Mouse (Mus musculus) heart, adult 2 months (tissue): ENCODE results near the gene Tap1.

Experiments used
- CTCF ChIP-seq: fragments of 200-600 bp; IDR thresholded peaks from 2 replicates; pipeline ENCODE4 v1.8.1; 2022; ENCODE audit warnings: antibody characterized with exemption, mild to moderate bottlenecking, moderate library complexity
- EP300 ChIP-seq: fragments of 200-500 bp; IDR thresholded peaks from 2 replicates; pipeline ENCODE4 v1.6.1; 2011; ENCODE audit warnings: low read depth, low read length, control low read depth; ENCODE audit not compliant: insufficient read depth

DNA sequence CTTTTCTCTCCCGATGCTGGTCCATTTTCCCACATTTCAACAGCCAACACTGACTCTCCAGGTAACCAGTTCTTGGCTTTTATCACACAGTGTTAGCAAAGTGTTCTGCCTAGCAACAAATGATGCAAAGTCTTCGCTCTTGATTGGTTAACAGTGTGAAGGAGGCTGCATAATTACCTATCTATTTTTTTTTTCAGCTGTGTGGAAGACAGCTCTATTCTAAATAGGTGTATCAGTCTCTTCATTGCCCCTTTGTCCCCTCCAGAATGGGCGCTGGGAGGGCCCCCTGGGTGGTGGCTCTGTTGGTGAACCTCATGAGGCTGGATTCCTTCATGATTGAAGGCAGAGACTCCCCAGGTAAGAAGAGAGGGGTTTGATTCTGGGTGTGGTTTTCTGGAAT is 51.4 kb downstream of the Tap1 start, which contains the start of gene H2-Ob:
- TF ChIP-seq EP300 (no peak), CTCF (no peak)
